Mouse (Mus musculus) urinary bladder, postnatal 36 days (tissue): ENCODE data around the gene Cfap74.

ENCODE experiments used
- DNase-seq, 2 experiments: peaks; one replicate each; pipeline ENCODE4 v3.0.0; 2022; ENCODE audit warnings: low spot score in 2 of 2, mixed read lengths in 1 of 2

Cfap74 gene

GRCm38 (mm10) chr4:155497963-155498362 lies 89.0 kb downstream of the Cfap74 start:
- DNase-seq = no peak

GRCm38 (mm10) chr4:155501126-155501525 lies 92.1 kb downstream of the Cfap74 start:
- DNase-seq = no peak

- no peak for DNase-seq
These were observed 96.1 kb downstream of the Cfap74 start for GRCm38 (mm10) chr4:155505067-155505466.

- no peak for DNase-seq
These were observed 96.8 kb downstream of the Cfap74 start for GRCm38 (mm10) chr4:155505671-155506295.

- no peak for DNase-seq
These were observed 99.6 kb downstream of the Cfap74 start for GRCm38 (mm10) chr4:155508614-155509013.

GRCm38 (mm10) chr4:155510981-155511380 lies 102.0 kb downstream of the Cfap74 start:
- DNase-seq = no peak

GRCm38 (mm10) chr4:155514810-155515209 lies 105.8 kb downstream of the Cfap74 start:
- DNase-seq = no peak
